Mouse (Mus musculus) kidney, adult 2 months (tissue): ENCODE measurements at regions not wholly inside any gene's neighbourhood (a gene's known extent, or its start where the extent isn't known, plus 50 kb on each side); places are given as distances from the start of the nearest gene placed in this dataset.

ENCODE experiments used
- CTCF ChIP-seq: fragments of 200-500 bp; conservative IDR thresholded peaks from 2 replicates; pipeline ENCODE4 v1.5.1; 2011; ENCODE audit warnings: low read depth, mild to moderate bottlenecking, control low read depth, low read length, moderate library complexity, mixed read lengths; ENCODE audit not compliant: insufficient read depth, insufficient read length
- POLR2A ChIP-seq: fragments of 200-500 bp; IDR thresholded peaks from one replicate; pipeline ENCODE4 v1.6.1; 2011; ENCODE audit warnings: low read depth, low read length, control low read depth

DNA sequence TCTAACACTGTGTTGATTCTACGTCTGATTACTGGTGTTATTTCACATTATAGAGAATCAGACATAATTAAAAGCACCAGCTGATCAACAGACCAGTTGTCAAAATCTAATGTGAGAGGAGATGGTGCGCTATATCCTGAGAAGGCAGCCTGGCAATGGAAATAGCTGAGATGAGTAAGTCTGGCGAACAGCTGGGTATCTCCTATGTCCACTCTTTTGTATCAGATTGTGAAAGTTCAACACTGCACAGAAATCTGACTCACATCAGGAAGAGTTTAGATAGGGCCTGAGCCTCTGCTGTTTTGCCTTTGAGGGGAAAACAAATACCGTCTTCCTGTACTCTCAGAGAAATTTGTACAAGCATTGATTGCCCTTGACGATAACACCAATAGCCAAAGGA is 1126.5 kb downstream of the Slc22a22 start:
- TF ChIP-seq POLR2A (no peak), CTCF (no peak)
